Mouse (Mus musculus) C2C12 (cell line): ENCODE measurements around the gene Mme. TPM values are rescaled to one million over a fixed set of nuclear protein-coding genes. Genes with fewer than 3 reads are reported as not detected.

Experiments used
- H3K27me3 ChIP-seq: one replicate; pipeline ENCODE4 v1.6.1; 2011; ENCODE audit not compliant: control insufficient read depth, insufficient read depth, insufficient read length
- H3K36me3 ChIP-seq: one replicate; pipeline ENCODE4 v1.6.1; 2011; ENCODE audit not compliant: control insufficient read depth, insufficient read depth
- H3K4me3 ChIP-seq: one replicate; pipeline ENCODE4 v1.5.1; 2011; ENCODE audit warnings: mild to moderate bottlenecking, control low read depth; ENCODE audit not compliant: poor library complexity, insufficient read depth, severe bottlenecking
- H3K79me2 ChIP-seq: one replicate; pipeline ENCODE4 v1.6.1; 2011; ENCODE audit not compliant: control insufficient read depth, insufficient read depth
- H3K79me3 ChIP-seq: one replicate; pipeline ENCODE4 v1.6.1; 2011; ENCODE audit warnings: low read depth, control low read depth
- H3ac ChIP-seq: one replicate; pipeline ENCODE3; 2011; ENCODE audit warnings: low read depth; ENCODE audit not compliant: control insufficient read depth, insufficient read length
- CEBPB ChIP-seq: IDR thresholded peaks from one replicate; pipeline ENCODE4 v1.6.1; 2011; ENCODE audit warnings: low read depth, mild to moderate bottlenecking, control low read depth, moderate library complexity
- CTCF ChIP-seq: IDR thresholded peaks from one replicate; pipeline ENCODE4 v1.5.1; 2011; ENCODE audit not compliant: control insufficient read depth, insufficient read depth, insufficient read length
- FOSL1 ChIP-seq: IDR thresholded peaks from one replicate; pipeline ENCODE4 v1.8.0; 2011; ENCODE audit warnings: mild to moderate bottlenecking, low read length; ENCODE audit not compliant: poor library complexity, insufficient read depth, severe bottlenecking
- MAX ChIP-seq: IDR thresholded peaks from one replicate; pipeline ENCODE4 v1.6.1; 2011; ENCODE audit warnings: mild to moderate bottlenecking, control low read depth
- MYOD1 ChIP-seq: IDR thresholded peaks from one replicate; pipeline ENCODE4 v1.6.1; 2011; ENCODE audit warnings: low read depth; ENCODE audit not compliant: control insufficient read depth, insufficient read length
- MYOG ChIP-seq: IDR thresholded peaks from one replicate; pipeline ENCODE4 v1.6.1; 2011; ENCODE audit not compliant: control insufficient read depth, insufficient read length; ENCODE audit errors: extremely low read depth
- USF1 ChIP-seq: IDR thresholded peaks from one replicate; pipeline ENCODE4 v1.6.1; 2011; ENCODE audit warnings: low read depth, mild to moderate bottlenecking, control low read depth, moderate library complexity
- polyA plus RNA-seq: library from polyadenylated mRNA; unstranded; fragments of >200 nt; fragmentation: generic; extraction: Trizol; gene quantifications from one replicate; pipeline ENCODE4 v1.2.1, GENCODE M21; 2012; ENCODE audit warnings: missing spikeins

The Mme gene
- polyA plus RNA-seq, 1 experiment, result not detected

GRCm38 (mm10) chr3:63296411-63296810 lies 55.1 kb downstream of the Mme start:
- H3K4me3 ChIP-seq, result no peak overlapping the region
- no peaks in the 10 kb centered on the region for H3K36me3 ChIP-seq
- no peak overlapping the region for H3ac ChIP-seq
- peaks cover 6% of the 10 kb centered on the region for H3K27me3 ChIP-seq
- H3K79me2 ChIP-seq, result no peaks in the 10 kb centered on the region
- H3K79me3 ChIP-seq, result no peaks in the 10 kb centered on the region
- TF ChIP-seq MAX (no peak), MYOG (no peak), CTCF (no peak)

- H3K36me3 ChIP-seq, result no peaks in the 10 kb centered on the region
- no peak for TF ChIP-seq MYOG
- TF ChIP-seq USF1, result no peak
- no peak for TF ChIP-seq MAX
- no peak for TF ChIP-seq FOSL1
- no peak for TF ChIP-seq CEBPB
- TF ChIP-seq MYOD1, result no peak
- TF ChIP-seq CTCF, result no peak
- H3K4me3 ChIP-seq, result no peak overlapping the region
These were observed 56.5 kb downstream of the Mme start for GRCm38 (mm10) chr3:63297787-63298186.

GRCm38 (mm10) chr3:63315211-63315760 lies 73.9 kb downstream of the Mme start:
- H3K79me3 ChIP-seq, result no peaks in the 10 kb centered on the region
- no peaks in the 10 kb centered on the region for H3K79me2 ChIP-seq
- no peak overlapping the region for H3K4me3 ChIP-seq
- no peak overlapping the region for H3ac ChIP-seq
- no peak for TF ChIP-seq CEBPB
- no peak for TF ChIP-seq USF1
- TF ChIP-seq FOSL1, result no peak
- no peak for TF ChIP-seq CTCF
- TF ChIP-seq MYOG, result no peak
- no peak for TF ChIP-seq MAX
- no peak for TF ChIP-seq MYOD1
- H3K27me3 ChIP-seq, result no peaks in the 10 kb centered on the region
- H3K36me3 ChIP-seq, result no peaks in the 10 kb centered on the region

More at GRCm38 (mm10) chr3:63297787-63298186, 56.5 kb downstream of the Mme start:
- Histone ChIP-seq H3K79me2 (no peaks in the 10 kb centered on the region), H3ac (no peak overlapping the region), H3K79me3 (no peaks in the 10 kb centered on the region), H3K27me3 (peaks cover 6% of the 10 kb centered on the region)

- H3K36me3 ChIP-seq, result no peaks in the 10 kb centered on the region
- H3K79me3 ChIP-seq, result no peaks in the 10 kb centered on the region
- H3K4me3 ChIP-seq, result no peak overlapping the region
- TF ChIP-seq CTCF (no peak), MYOD1 (no peak), MAX (no peak), FOSL1 (no peak), MYOG (no peak), CEBPB (no peak), USF1 (no peak)
- H3ac ChIP-seq, result no peak overlapping the region
- no peaks in the 10 kb centered on the region for H3K79me2 ChIP-seq
- H3K27me3 ChIP-seq, result no peaks in the 10 kb centered on the region
These were observed 76.2 kb downstream of the Mme start for GRCm38 (mm10) chr3:63317496-63317895.

GRCm38 (mm10) chr3:63325615-63326014 lies 84.3 kb downstream of the Mme start:
- H3K79me3 ChIP-seq, result no peaks in the 10 kb centered on the region
- H3ac ChIP-seq, result no peak overlapping the region
- no peak for TF ChIP-seq CEBPB
- no peak for TF ChIP-seq USF1
- no peak for TF ChIP-seq FOSL1
- no peak for TF ChIP-seq CTCF
- no peak for TF ChIP-seq MAX
- TF ChIP-seq MYOD1, result no peak
- no peak for TF ChIP-seq MYOG
- H3K4me3 ChIP-seq, result no peak overlapping the region
- H3K27me3 ChIP-seq, result no peaks in the 10 kb centered on the region
- H3K36me3 ChIP-seq, result no peaks in the 10 kb centered on the region
- H3K79me2 ChIP-seq, result no peaks in the 10 kb centered on the region

GRCm38 (mm10) chr3:63340110-63340509 lies 98.8 kb downstream of the Mme start:
- no peaks in the 10 kb centered on the region for H3K36me3 ChIP-seq
- H3K79me2 ChIP-seq, result no peaks in the 10 kb centered on the region
- TF ChIP-seq MAX, result no peak
- H3K79me3 ChIP-seq, result no peaks in the 10 kb centered on the region
- no peak overlapping the region for H3K4me3 ChIP-seq
- H3K27me3 ChIP-seq, result no peaks in the 10 kb centered on the region
- no peak overlapping the region for H3ac ChIP-seq
